8 mouse cellular contexts compared by ENCODE assay signal in genomic region chr5:136961983-136962461, GRCm38 (mm10). TPM values are rescaled to one million over a fixed set of nuclear protein-coding genes. Genes with fewer than 3 reads are reported as not detected.
DNase-seq lines count a peak whose midpoint lies in the region; ATAC-seq and TF ChIP-seq lines count a peak whose summit lies in the region.

No protein-coding gene starts in this region.

- H3K4me3 ChIP-seq in embryonic facial prominence, embryonic 14.5 days (ENCODE audit: low read depth, low read length), result peak overlapping the region; percentile 60
- peak overlapping the region; percentile 76 for H3K4me3 ChIP-seq in limb, embryonic 14.5 days (replicated peaks; ENCODE audit: low read length)
- H3K4me3 ChIP-seq in midbrain, postnatal 0 days (ENCODE audit: low read depth, low read length), result peak overlapping the region; percentile 62

- 0% methylated on average over 20 of the region's 20 CpGs for WGBS in embryonic facial prominence, embryonic 14.5 days
- 1% methylated on average over 19 of the region's 20 CpGs for WGBS in limb, embryonic 14.5 days
- WGBS in midbrain, postnatal 0 days, result under 1% methylated on average over 20 of the region's 20 CpGs

- H3K9ac ChIP-seq in embryonic facial prominence, embryonic 14.5 days (ENCODE audit: low read depth, low read length), result peak overlapping the region; percentile 73
- H3K9ac ChIP-seq in limb, embryonic 14.5 days (ENCODE audit: low read depth, low read length, severe bottlenecking), result peak overlapping the region; percentile 77
- peak overlapping the region; percentile 79 for H3K9ac ChIP-seq in midbrain, postnatal 0 days (replicated peaks; ENCODE audit: low read length, poor library complexity, severe bottlenecking)

- no peaks in the 10 kb centered on the region for H3K9me3 ChIP-seq in embryonic facial prominence, embryonic 14.5 days (ENCODE audit: control insufficient read depth, low read length)
- H3K9me3 ChIP-seq in limb, embryonic 14.5 days (ENCODE audit: control insufficient read depth, low read length), result no peaks in the 10 kb centered on the region
- no peaks in the 10 kb centered on the region for H3K9me3 ChIP-seq in midbrain, postnatal 0 days (ENCODE audit: low read length)

- H3K27ac ChIP-seq in embryonic facial prominence, embryonic 14.5 days (replicated peaks; ENCODE audit: low read depth, low read length), result peak overlapping the region; percentile 76
- peak overlapping the region; percentile 65 for H3K27ac ChIP-seq in limb, embryonic 14.5 days (replicated peaks; ENCODE audit: low read depth, low read length)
- H3K27ac ChIP-seq in midbrain, postnatal 0 days (ENCODE audit: low read depth, low read length), result peak overlapping the region; percentile 92

- no peak; the same call in 1 of the 2 replicates for TF ChIP-seq POLR2A in limb, embryonic 14.5 days (IDR thresholded peaks at IDR 0.05; ENCODE audit: borderline replicate concordance, extremely low read depth, insufficient read depth, insufficient read length)

- H3K36me3 ChIP-seq in embryonic facial prominence, embryonic 14.5 days (ENCODE audit: control insufficient read depth, insufficient read depth, low read length), result peaks cover 35% of the 10 kb centered on the region
- H3K36me3 ChIP-seq in limb, embryonic 14.5 days (ENCODE audit: control insufficient read depth, insufficient read depth, low read length), result peaks cover 39% of the 10 kb centered on the region
- peaks cover 26% of the 10 kb centered on the region for H3K36me3 ChIP-seq in midbrain, postnatal 0 days (ENCODE audit: insufficient read depth, low read length)

- peaks cover 4% of the 10 kb centered on the region; the same call in 1 of the 2 replicates for H3K4me1 ChIP-seq in embryonic facial prominence, embryonic 14.5 days (ENCODE audit: control insufficient read depth, insufficient read depth, low read length)
- H3K4me1 ChIP-seq in limb, embryonic 14.5 days (ENCODE audit: control insufficient read depth, insufficient read depth, low read length), result peaks cover 14% of the 10 kb centered on the region
- H3K4me1 ChIP-seq in midbrain, postnatal 0 days (ENCODE audit: insufficient read depth, low read length), result 0 out of 2 replicates have a peak, but pooled peaks cover 5% of the 10 kb centered on the region

- H3K27me3 ChIP-seq in embryonic facial prominence, embryonic 14.5 days (replicated peaks; ENCODE audit: control insufficient read depth, insufficient read depth, low read length), result no peaks in the 10 kb centered on the region
- H3K27me3 ChIP-seq in limb, embryonic 14.5 days (ENCODE audit: control insufficient read depth, insufficient read depth, low read length), result no peaks in the 10 kb centered on the region
- H3K27me3 ChIP-seq in midbrain, postnatal 0 days (ENCODE audit: insufficient read depth, low read length), result no peaks in the 10 kb centered on the region

- peak; percentile 97 for DNase-seq in 3T3-L1 (ENCODE audit: low read depth, low spot score)
- peak; percentile 48 to 81 for DNase-seq in adrenal gland, postnatal 4 days (ENCODE audit: low spot score in 2 of 2)
- DNase-seq in embryonic facial prominence, embryonic 14.5 days (ENCODE audit: low spot score), result peak; percentile 97
- peak; percentile 92 for DNase-seq in heart, adult 8-10 months (ENCODE audit: low spot score)
- DNase-seq in kidney, adult 9 months, result peak; percentile 95
- peak; percentile 93 for DNase-seq in limb, embryonic 14.5 days (ENCODE audit: low spot score)
- peak; percentile 96 for DNase-seq in midbrain, postnatal 0 days (ENCODE audit: low spot score)
- DNase-seq in spleen, postnatal 14 days (ENCODE audit: low spot score in 2 of 2), result peak; percentile 71 to 84

- peak overlapping the region; percentile 71 for H3K4me2 ChIP-seq in embryonic facial prominence, embryonic 14.5 days (ENCODE audit: low read depth, low read length)
- H3K4me2 ChIP-seq in limb, embryonic 14.5 days (replicated peaks; ENCODE audit: low read depth, low read length, severe bottlenecking), result peak overlapping the region; percentile 87
- H3K4me2 ChIP-seq in midbrain, postnatal 0 days (ENCODE audit: low read depth, low read length, poor library complexity, severe bottlenecking), result peak overlapping the region; percentile 62

- peak; percentile 95 for ATAC-seq in embryonic facial prominence, embryonic 14.5 days (ENCODE audit: low read depth)
- peak; percentile 95 for ATAC-seq in limb, embryonic 14.5 days (ENCODE audit: low FRiP score, low read depth)
- ATAC-seq in midbrain, postnatal 0 days (ENCODE audit: low FRiP score), result peak; percentile 90

- TF ChIP-seq CTCF in midbrain, postnatal 0 days (IDR thresholded peaks at IDR 0.05), result no peak; the same call in 1 of the 2 replicates

RNA-seq across cellular contexts. Expression of gene Cldn15, which starts 4.4 kb away (rescaled TPM):
- 10 to 100 TPM; 11.1 to 13.4 TPM for total RNA-seq in adrenal gland, postnatal 4 days (2021)
- polyA plus RNA-seq in embryonic facial prominence, embryonic 14.5 days (2014; fragmentation: Nextera tagmentation; extraction: Ambion mirVana), result 0.77 and 0.97 TPM in 2 replicates
- 1 to 10 TPM; 5.1 to 8.7 (median 8.0) TPM for total RNA-seq in heart, adult 8-10 months (2022)
- polyA plus RNA-seq in limb, embryonic 14.5 days (2012; rRNA removed), result 0.60 and 0.74 TPM in 2 replicates
- polyA plus RNA-seq in limb, embryonic 14.5 days (2014; fragmentation: Nextera tagmentation; extraction: Ambion mirVana), result 0.28 TPM in 1 of 2 replicates, not detected in the other
- 0.38 and 0.52 TPM in 2 replicates for total RNA-seq in midbrain, postnatal 0 days (2014; rRNA removed)
- polyA plus RNA-seq in midbrain, postnatal 0 days (2015; fragmentation: Nextera tagmentation; extraction: Ambion mirVana), result 0.07 and 0.32 TPM in 2 replicates

RNA-seq across cellular contexts. Expression of gene Fis1, which starts 8.9 kb away (rescaled TPM):
- total RNA-seq in adrenal gland, postnatal 4 days (2021), result 100 to 1,000 TPM; 211 to 213 TPM
- 266 and 270 TPM in 2 replicates for polyA plus RNA-seq in embryonic facial prominence, embryonic 14.5 days (2014; fragmentation: Nextera tagmentation; extraction: Ambion mirVana)
- total RNA-seq in heart, adult 8-10 months (2022), result 100 to 1,000 TPM; 192 to 210 (median 197) TPM
- polyA plus RNA-seq in limb, embryonic 14.5 days (2012; rRNA removed), result 194 and 225 TPM in 2 replicates
- 284 and 300 TPM in 2 replicates for polyA plus RNA-seq in limb, embryonic 14.5 days (2014; fragmentation: Nextera tagmentation; extraction: Ambion mirVana)
- 217 and 246 TPM in 2 replicates for total RNA-seq in midbrain, postnatal 0 days (2014; rRNA removed)
- polyA plus RNA-seq in midbrain, postnatal 0 days (2015; fragmentation: Nextera tagmentation; extraction: Ambion mirVana), result 391 and 425 TPM in 2 replicates

RNA-seq across cellular contexts. Expression of gene Plod3, which starts 24.8 kb away (rescaled TPM):
- total RNA-seq in adrenal gland, postnatal 4 days (2021), result 10 to 100 TPM; 60.4 to 64.7 TPM
- polyA plus RNA-seq in embryonic facial prominence, embryonic 14.5 days (2014; fragmentation: Nextera tagmentation; extraction: Ambion mirVana), result 51.1 and 62.2 TPM in 2 replicates
- total RNA-seq in heart, adult 8-10 months (2022), result 10 to 100 TPM; 28.8 to 35.8 (median 34.9) TPM
- polyA plus RNA-seq in limb, embryonic 14.5 days (2012; rRNA removed), result 114 and 126 TPM in 2 replicates
- polyA plus RNA-seq in limb, embryonic 14.5 days (2014; fragmentation: Nextera tagmentation; extraction: Ambion mirVana), result 54.0 and 55.1 TPM in 2 replicates
- total RNA-seq in midbrain, postnatal 0 days (2014; rRNA removed), result 44.5 and 68.1 TPM in 2 replicates
- 26.7 and 29.3 TPM in 2 replicates for polyA plus RNA-seq in midbrain, postnatal 0 days (2015; fragmentation: Nextera tagmentation; extraction: Ambion mirVana)

RNA-seq across cellular contexts. Expression of gene Znhit1, which starts 25.8 kb away (rescaled TPM):
- 10 to 100 TPM; 57.4 to 60.6 TPM for total RNA-seq in adrenal gland, postnatal 4 days (2021)
- 76.6 and 85.8 TPM in 2 replicates for polyA plus RNA-seq in embryonic facial prominence, embryonic 14.5 days (2014; fragmentation: Nextera tagmentation; extraction: Ambion mirVana)
- 10 to 100 TPM; 65.8 to 76.4 (median 71.6) TPM for total RNA-seq in heart, adult 8-10 months (2022)
- polyA plus RNA-seq in limb, embryonic 14.5 days (2012; rRNA removed), result 82.4 and 82.7 TPM in 2 replicates
- polyA plus RNA-seq in limb, embryonic 14.5 days (2014; fragmentation: Nextera tagmentation; extraction: Ambion mirVana), result 105 and 112 TPM in 2 replicates
- total RNA-seq in midbrain, postnatal 0 days (2014; rRNA removed), result 85.4 and 100 TPM in 2 replicates
- 153 and 176 TPM in 2 replicates for polyA plus RNA-seq in midbrain, postnatal 0 days (2015; fragmentation: Nextera tagmentation; extraction: Ambion mirVana)

RNA-seq across cellular contexts. Expression of gene Ift22, which starts 54.1 kb away (rescaled TPM):
- total RNA-seq in adrenal gland, postnatal 4 days (2021), result 10 to 100 TPM; 33.6 to 38.2 TPM
- 73.8 and 93.3 TPM in 2 replicates for polyA plus RNA-seq in embryonic facial prominence, embryonic 14.5 days (2014; fragmentation: Nextera tagmentation; extraction: Ambion mirVana)
- 10 to 100 TPM in 2 of 4 experiments, 1 to 10 TPM in 2; 8.7 to 14.6 (median 10.3) TPM for total RNA-seq in heart, adult 8-10 months (2022)
- polyA plus RNA-seq in limb, embryonic 14.5 days (2012; rRNA removed), result 23.4 and 28.8 TPM in 2 replicates
- 56.6 and 58.9 TPM in 2 replicates for polyA plus RNA-seq in limb, embryonic 14.5 days (2014; fragmentation: Nextera tagmentation; extraction: Ambion mirVana)
- total RNA-seq in midbrain, postnatal 0 days (2014; rRNA removed), result 33.5 and 42.3 TPM in 2 replicates
- polyA plus RNA-seq in midbrain, postnatal 0 days (2015; fragmentation: Nextera tagmentation; extraction: Ambion mirVana), result 122 and 137 TPM in 2 replicates

Comparison
In these comparisons a context has a peak if more than half of its experiments do, and no peak if none do; other contexts are left out.
1. Peak in every context shown above with its lines: DNase-seq, ATAC-seq, H3K4me3 ChIP-seq and H3K27ac ChIP-seq.